Mouse (Mus musculus): ENCODE measurements around the gene Pde4a. TPM values are rescaled to one million over a fixed set of nuclear protein-coding genes. Genes with fewer than 3 reads are reported as not detected.
A peak's percentile ranks its signal among the peaks of the same experiment; 100 is the strongest.

The Pde4a gene
- polyA plus RNA-seq, 1 experiment from 2014 or later: 6.0 TPM

DNA sequence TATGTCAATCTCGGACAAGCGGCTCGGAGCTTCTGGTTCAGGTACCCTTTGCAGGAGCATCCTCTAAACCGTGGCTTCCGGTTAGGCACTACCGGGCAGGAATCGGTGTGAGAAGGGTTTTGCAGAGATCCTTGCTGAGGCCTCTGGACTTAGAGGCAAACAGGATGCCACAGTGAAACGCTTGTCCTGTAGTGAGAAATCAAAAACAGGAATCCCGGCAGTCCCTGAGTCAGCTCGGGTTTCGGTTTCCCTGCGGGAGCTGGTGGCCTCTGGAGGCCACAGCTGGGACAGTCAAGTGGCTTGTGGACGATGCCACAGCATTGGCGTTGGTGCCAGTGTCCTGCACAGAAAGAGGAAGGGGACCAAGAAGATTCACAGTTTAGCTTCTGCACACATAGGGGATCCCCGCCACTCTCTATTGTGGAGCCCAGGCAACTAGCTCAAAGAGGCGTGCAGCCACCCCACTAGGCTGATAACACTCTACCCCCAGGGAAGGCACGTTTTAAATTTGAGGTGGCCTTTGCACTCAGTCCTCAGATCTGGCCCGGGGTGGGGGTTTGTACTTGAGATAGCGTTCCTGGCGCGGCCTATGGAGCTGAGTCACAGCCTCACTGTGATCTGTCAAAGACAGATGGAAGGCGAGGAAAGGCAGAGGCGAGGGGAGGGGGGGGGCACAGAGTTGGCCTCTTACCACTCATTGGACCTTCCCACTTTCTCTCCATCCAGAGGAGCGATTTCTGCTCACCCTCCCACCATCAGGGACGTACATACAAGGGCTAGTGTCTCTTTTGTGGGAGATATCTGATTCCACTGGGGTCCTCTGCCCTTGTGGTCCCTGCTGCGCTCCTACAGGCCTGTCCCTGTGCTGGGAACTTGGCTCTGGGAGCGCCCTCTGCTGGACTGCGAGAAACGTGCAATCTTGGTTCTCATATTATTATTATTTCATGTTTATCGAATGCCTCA is 2.9 kb downstream of the Pde4a start:
- H3K36me3 ChIP-seq: no peaks in the 10 kb centered on the region
- peak overlapping the region; percentile 87 for H3K27ac ChIP-seq
- peak overlapping the region; percentile 26; the same call in 1 of the 2 replicates for H3K9ac ChIP-seq
- H3K27me3 ChIP-seq (replicated peaks): peaks cover 38% of the 10 kb centered on the region
- H3K9me3 ChIP-seq: no peaks in the 10 kb centered on the region
- peak overlapping the region; percentile 50 for H3K4me2 ChIP-seq (replicated peaks)
- H3K4me3 ChIP-seq (replicated peaks): peak overlapping the region; percentile 20
- peak; percentile 70 for ATAC-seq
- H3K4me1 ChIP-seq (replicated peaks): peaks cover 38% of the 10 kb centered on the region
- WGBS: 10% methylated on average over 30 of the region's 30 CpGs

DNA sequence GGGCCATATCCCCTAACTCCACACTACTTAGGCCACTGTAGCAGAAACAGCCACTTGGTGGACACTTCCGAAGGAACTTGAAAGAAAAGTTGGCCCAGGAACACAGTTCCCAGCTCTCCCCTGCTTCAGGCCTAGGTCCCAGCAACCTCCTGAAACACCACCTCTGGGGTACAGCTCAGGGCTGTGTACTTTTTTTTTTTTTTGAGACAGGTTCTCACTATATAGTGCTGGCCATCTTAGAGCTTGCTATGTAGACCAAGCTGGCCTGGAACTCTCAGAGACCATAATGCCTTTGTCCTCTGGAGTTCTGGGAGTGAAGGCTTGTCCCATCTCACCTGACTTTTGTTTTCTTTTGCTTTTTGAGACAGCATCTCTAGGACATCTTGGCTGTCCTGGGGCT is 3.6 kb downstream of the Pde4a start:
- H3K9ac ChIP-seq: no peak overlapping the region
- peaks cover 31% of the 10 kb centered on the region for H3K27me3 ChIP-seq (replicated peaks)
- peak; percentile 1; the same call in 1 of the 2 replicates for ATAC-seq
- no peak overlapping the region for H3K4me3 ChIP-seq (replicated peaks)
- H3K36me3 ChIP-seq: no peaks in the 10 kb centered on the region
- H3K9me3 ChIP-seq: no peaks in the 10 kb centered on the region
- 41% methylated on average over 1 of the region's 1 CpGs for WGBS
- peak overlapping the region; percentile 50; the same call in 1 of the 2 replicates for H3K4me2 ChIP-seq (replicated peaks)
- H3K27ac ChIP-seq: no peak overlapping the region
- H3K4me1 ChIP-seq (replicated peaks): peaks cover 34% of the 10 kb centered on the region

DNA sequence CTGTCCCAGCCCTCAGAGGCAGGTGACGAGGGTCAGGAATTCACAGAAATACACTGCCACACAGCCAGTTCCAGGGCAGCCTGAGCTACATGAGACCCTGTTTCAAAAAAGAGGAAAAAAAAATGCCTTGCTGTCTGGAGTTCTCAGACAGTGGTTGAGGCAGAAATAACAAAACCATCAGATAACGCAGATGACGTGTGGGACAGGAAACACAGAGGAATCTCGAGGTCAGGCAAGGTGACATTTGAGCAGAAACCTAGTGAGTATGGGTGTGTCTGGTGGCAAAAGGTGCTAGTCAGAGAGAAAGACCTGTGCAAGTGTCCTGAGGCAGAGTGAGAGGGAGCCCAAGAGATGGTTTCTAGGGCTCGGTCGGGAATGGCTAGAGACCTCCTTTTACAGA is 6.8 kb downstream of the Pde4a start:
- H3K27me3 ChIP-seq (replicated peaks): no peaks in the 10 kb centered on the region; the same call in 1 of the 2 replicates
- WGBS: 60% methylated on average over 6 of the region's 6 CpGs
- H3K27ac ChIP-seq: no peak overlapping the region
- no peak overlapping the region for H3K4me2 ChIP-seq (replicated peaks)
- no peak overlapping the region; the same call in 1 of the 2 replicates for H3K9ac ChIP-seq
- H3K4me1 ChIP-seq (replicated peaks): peaks cover 11% of the 10 kb centered on the region
- no peak overlapping the region for H3K4me3 ChIP-seq (replicated peaks)
- no peak for ATAC-seq
- H3K9me3 ChIP-seq: no peaks in the 10 kb centered on the region
- H3K36me3 ChIP-seq: no peaks in the 10 kb centered on the region

DNA sequence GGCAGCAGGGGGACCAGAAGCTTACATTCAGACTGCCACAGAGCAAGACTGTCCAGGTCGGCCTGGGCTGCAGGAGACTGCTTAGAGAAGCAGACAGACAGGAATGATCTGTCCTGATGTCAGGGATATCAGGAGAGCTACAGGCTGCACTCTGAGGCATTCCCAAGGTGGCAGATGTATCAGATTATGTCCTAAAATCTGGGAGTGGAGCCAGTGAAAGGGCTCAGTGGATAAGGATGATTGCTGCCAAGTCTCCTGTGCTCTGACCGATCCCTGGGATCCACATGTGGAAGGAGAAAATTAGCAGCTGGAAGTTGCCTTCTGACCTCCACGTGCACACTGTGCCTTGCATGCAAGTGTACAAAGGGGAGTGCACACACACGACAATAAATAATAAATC is 14.9 kb downstream of the Pde4a start:
- H3K4me1 ChIP-seq (replicated peaks): peaks cover 20% of the 10 kb centered on the region
- H3K27ac ChIP-seq: no peak overlapping the region
- no peak overlapping the region for H3K9ac ChIP-seq
- H3K4me2 ChIP-seq (replicated peaks): no peak overlapping the region
- H3K36me3 ChIP-seq: no peaks in the 10 kb centered on the region
- H3K9me3 ChIP-seq: no peaks in the 10 kb centered on the region
- H3K27me3 ChIP-seq (replicated peaks): no peaks in the 10 kb centered on the region
- H3K4me3 ChIP-seq (replicated peaks): no peak overlapping the region
- ATAC-seq: no peak
- 59% methylated on average over 4 of the region's 4 CpGs for WGBS

DNA sequence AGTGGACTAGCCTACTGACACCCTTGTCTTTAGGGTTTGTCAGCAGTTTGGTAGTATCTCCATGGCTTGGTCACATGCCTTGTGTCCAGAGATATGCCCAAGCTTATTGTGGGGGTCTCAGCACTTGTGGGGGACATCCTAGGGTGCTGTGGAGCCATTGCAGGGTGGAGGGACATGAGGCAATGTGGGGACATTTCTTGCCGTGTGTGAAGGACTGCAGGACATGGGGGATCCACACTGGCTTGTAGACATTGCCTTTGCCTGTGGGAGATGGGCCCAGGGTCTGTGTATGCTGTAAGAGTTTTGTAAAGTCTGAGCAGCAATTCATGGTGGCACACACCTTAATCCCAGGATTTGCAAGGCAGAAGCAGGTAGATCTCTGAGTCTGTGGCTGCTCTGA is 15.3 kb downstream of the Pde4a start:
- no peak for ATAC-seq
- 52% methylated on average over 1 of the region's 1 CpGs for WGBS
- H3K27me3 ChIP-seq (replicated peaks): no peaks in the 10 kb centered on the region
- H3K4me3 ChIP-seq (replicated peaks): peak overlapping the region; percentile 50; the same call in 1 of the 2 replicates
- H3K9me3 ChIP-seq: no peaks in the 10 kb centered on the region
- H3K36me3 ChIP-seq: no peaks in the 10 kb centered on the region
- peaks cover 20% of the 10 kb centered on the region for H3K4me1 ChIP-seq (replicated peaks)
- H3K27ac ChIP-seq: no peak overlapping the region
- H3K4me2 ChIP-seq (replicated peaks): no peak overlapping the region
- no peak overlapping the region for H3K9ac ChIP-seq

DNA sequence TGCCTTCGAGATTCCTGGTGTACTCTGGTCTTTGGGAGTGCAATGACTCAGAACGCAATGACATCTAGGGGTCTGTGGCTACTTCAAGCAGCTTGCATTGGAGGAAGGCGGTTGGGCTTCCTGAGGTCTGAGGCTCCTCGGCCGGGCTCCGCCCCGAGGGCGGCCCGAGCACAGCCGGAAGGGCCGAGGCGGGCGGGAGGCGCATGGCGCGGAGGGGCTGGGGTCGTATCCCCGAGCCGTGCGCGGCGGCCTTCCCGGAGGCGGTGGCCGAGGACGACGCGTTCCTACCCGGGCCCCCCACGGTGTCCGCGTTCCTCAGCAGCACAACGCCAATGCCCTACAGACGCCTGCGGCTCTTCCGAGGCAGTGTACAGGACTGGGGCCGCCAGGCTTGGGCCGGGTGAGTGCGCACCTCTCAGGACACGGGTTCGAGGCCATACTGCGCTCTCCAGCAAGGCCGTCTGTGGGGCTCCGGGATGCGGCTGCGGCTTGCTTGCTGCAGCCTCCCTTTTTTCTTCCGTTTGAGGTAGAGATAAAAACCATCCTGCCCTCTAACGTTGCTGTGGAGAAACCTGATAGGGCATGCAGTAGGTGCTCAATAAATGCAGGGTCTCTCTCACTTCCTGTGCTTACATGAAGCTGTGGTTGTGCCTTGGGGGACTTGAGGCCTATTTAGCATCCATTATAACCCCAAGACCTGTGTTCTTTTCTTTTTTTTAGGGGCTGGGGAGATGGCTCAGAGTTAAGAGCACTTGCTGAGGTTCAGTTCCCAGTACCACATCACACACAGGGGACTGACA is 16.1 kb downstream of the Pde4a start:
- H3K4me3 ChIP-seq (replicated peaks): peak overlapping the region; percentile 50
- peak overlapping the region; percentile 64 for H3K9ac ChIP-seq
- 5% methylated on average over 48 of the region's 48 CpGs for WGBS
- H3K4me2 ChIP-seq (replicated peaks): peak overlapping the region; percentile 79
- H3K4me1 ChIP-seq (replicated peaks): peaks cover 20% of the 10 kb centered on the region
- no peaks in the 10 kb centered on the region for H3K27me3 ChIP-seq (replicated peaks)
- H3K9me3 ChIP-seq: no peaks in the 10 kb centered on the region
- ATAC-seq: peak; percentile 61
- no peaks in the 10 kb centered on the region for H3K36me3 ChIP-seq
- 0 out of 2 replicates have a peak overlapping the region, but pooled peaks have one; percentile 32 for H3K27ac ChIP-seq

DNA sequence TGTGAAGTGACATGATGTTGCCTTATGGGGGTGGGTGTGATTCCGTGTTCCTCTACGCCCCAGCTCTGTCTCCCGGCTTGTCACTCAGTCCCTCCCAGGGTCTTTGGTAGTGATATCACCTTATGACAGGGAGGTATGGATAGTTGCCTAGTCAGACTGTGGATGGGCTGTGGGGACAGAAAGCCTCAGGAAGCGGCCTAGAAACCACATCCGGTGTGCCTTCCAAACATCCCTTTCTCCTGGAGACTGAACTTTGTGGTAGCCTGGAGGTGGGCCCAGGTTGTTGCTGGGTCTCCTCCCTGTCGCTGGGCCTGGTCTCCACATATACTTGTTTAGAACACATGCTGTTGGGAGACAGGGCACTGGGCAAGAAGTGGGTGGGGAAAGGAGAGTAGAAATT is 17.9 kb downstream of the Pde4a start:
- H3K4me1 ChIP-seq (replicated peaks): peaks cover 20% of the 10 kb centered on the region
- no peaks in the 10 kb centered on the region for H3K27me3 ChIP-seq (replicated peaks)
- no peaks in the 10 kb centered on the region for H3K9me3 ChIP-seq
- peak overlapping the region; percentile 74 for H3K4me2 ChIP-seq (replicated peaks)
- H3K36me3 ChIP-seq: no peaks in the 10 kb centered on the region
- no peak overlapping the region for H3K4me3 ChIP-seq (replicated peaks)
- WGBS: 87% methylated on average over 6 of the region's 6 CpGs
- H3K9ac ChIP-seq: no peak overlapping the region
- ATAC-seq: no peak
- H3K27ac ChIP-seq: no peak overlapping the region

DNA sequence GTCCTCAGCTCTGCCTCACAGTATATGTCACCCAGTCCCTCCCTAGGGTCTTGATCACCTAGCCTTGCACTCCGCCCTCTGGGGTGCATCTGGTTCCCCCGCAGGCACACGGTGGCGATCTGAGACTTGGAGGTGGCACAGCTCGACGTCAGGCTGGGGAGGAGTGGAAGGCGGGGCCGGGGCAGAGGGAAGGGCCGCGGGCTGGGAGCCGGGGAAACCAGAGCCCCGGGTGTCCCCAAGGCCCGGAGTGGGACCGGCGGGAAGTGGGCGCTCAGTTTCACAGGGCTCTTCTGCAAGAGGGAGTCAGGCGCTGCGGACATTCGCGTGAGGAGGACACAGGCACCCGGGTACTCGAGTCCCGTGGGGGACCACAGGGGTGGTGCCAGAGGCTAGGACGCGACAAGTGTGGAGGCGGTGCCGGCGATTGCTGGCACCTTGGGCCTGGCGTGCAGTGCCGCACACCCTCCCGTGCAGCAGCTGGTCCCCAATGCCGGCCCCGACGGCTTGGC is 18.4 kb downstream of the Pde4a start:
- Histone ChIP-seq H3K27ac (no peak overlapping the region), H3K4me1 (replicated peaks) (peaks cover 20% of the 10 kb centered on the region), H3K4me3 (replicated peaks) (peak overlapping the region; percentile 36), H3K36me3 (no peaks in the 10 kb centered on the region), H3K9ac (peak overlapping the region; percentile 31; the same call in 1 of the 2 replicates), H3K4me2 (replicated peaks) (peak overlapping the region; percentile 74), H3K27me3 (replicated peaks) (no peaks in the 10 kb centered on the region), H3K9me3 (no peaks in the 10 kb centered on the region)
- peak; percentile 64 for ATAC-seq
- WGBS: 10% methylated on average over 34 of the region's 34 CpGs

DNA sequence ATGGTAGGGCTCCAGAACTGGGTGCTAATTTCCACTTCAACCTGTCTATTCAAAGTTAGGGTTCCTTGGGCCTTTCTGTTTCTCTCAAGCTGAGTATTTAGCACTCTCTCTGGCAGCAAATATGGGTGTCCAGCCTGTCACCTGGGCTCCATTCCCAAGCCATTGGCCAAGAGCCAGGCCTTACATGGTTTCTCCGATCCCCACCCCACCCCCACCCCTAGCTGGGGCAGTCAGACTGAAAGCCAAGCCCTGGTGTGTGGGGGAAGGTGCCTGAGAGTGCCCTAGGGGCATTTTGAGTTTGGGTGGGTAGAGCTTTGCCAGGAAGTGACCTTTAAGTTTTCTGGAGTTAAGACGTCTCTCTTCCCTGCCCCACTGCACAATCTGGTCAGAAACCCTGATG is 19.2 kb downstream of the Pde4a start:
- ATAC-seq: no peak
- peak overlapping the region; percentile 74; the same call in 1 of the 2 replicates for H3K4me2 ChIP-seq (replicated peaks)
- H3K9ac ChIP-seq: no peak overlapping the region
- H3K27ac ChIP-seq: no peak overlapping the region
- H3K9me3 ChIP-seq: no peaks in the 10 kb centered on the region
- WGBS: 39% methylated on average over 2 of the region's 2 CpGs
- no peaks in the 10 kb centered on the region for H3K36me3 ChIP-seq
- peaks cover 20% of the 10 kb centered on the region for H3K4me1 ChIP-seq (replicated peaks)
- no peaks in the 10 kb centered on the region for H3K27me3 ChIP-seq (replicated peaks)
- no peak overlapping the region for H3K4me3 ChIP-seq (replicated peaks)

DNA sequence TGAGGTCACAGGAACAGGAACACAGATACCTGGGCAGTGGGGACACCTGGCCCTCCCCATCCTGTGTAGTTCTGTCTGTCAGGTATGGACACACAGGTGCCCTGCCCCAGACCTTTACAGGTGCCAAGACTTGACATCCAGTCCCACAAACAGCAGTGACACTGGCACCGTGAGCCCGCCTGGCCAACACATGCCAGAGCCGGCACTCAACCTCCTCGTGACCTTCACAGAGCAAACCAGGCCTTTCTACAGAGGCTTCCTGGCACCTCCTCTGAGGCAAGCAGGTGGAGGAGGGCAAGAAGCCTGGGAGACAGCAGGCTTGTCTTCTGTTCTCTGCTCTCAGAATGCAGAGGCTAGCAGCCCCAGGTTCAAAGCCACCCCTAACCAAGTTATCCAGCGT is 19.9 kb downstream of the Pde4a start:
- no peak for ATAC-seq
- Histone ChIP-seq H3K9me3 (no peaks in the 10 kb centered on the region), H3K9ac (no peak overlapping the region), H3K4me3 (replicated peaks) (no peak overlapping the region), H3K27ac (no peak overlapping the region), H3K4me1 (replicated peaks) (peaks cover 20% of the 10 kb centered on the region), H3K4me2 (replicated peaks) (no peak overlapping the region), H3K36me3 (no peaks in the 10 kb centered on the region), H3K27me3 (replicated peaks) (no peaks in the 10 kb centered on the region)
- WGBS: 84% methylated on average over 5 of the region's 5 CpGs

DNA sequence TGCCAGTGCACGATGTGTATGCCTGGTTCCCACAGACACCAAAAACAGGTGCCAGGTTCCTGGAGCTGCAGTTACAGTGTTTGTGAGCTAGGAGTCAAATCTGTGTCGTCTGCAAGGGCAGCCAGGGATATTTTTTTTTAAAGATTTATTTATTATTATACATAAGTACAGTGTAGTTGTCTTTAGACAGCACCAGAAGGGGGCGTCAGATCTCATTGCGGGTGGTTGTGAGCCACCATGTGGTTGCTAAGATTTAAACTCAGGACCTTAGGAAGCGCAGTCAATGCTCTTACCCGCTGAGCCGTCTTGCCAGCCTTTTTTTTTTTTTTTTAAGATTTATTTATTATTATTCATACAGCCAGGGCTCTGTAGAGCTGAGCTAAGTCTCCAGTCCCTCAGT is 24.4 kb downstream of the Pde4a start:
- Histone ChIP-seq H3K36me3 (no peaks in the 10 kb centered on the region), H3K4me1 (replicated peaks) (no peaks in the 10 kb centered on the region), H3K4me3 (replicated peaks) (no peak overlapping the region), H3K27ac (no peak overlapping the region), H3K4me2 (replicated peaks) (no peak overlapping the region), H3K9ac (no peak overlapping the region), H3K27me3 (replicated peaks) (no peaks in the 10 kb centered on the region), H3K9me3 (no peaks in the 10 kb centered on the region)
- ATAC-seq: no peak
- WGBS: 43% methylated on average over 7 of the region's 7 CpGs

DNA sequence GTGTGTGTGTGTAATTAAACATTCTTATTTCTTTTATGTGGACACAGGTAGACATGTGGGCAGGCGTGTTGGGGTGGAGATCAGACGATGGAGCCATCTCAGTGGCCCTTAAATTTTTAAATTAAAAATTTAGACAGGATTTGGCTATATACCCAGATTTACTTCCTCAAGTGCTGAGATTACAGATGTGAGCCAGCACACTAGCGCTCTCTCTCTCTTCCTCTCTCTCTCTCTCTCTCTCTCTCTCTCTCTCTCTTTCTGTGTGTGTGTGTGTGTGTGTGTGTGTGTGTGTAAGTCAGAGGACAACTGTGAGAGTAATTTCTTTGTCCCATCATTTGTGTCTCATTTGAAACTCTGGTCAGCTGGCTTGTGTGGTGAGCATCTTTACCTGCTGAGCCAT is 25.2 kb downstream of the Pde4a start:
- H3K9ac ChIP-seq: no peak overlapping the region
- no peak overlapping the region for H3K4me2 ChIP-seq (replicated peaks)
- no peak overlapping the region for H3K4me3 ChIP-seq (replicated peaks)
- no peaks in the 10 kb centered on the region for H3K4me1 ChIP-seq (replicated peaks)
- no peak for ATAC-seq
- 79% methylated on average over 3 of the region's 3 CpGs for WGBS
- no peaks in the 10 kb centered on the region for H3K9me3 ChIP-seq
- no peaks in the 10 kb centered on the region for H3K27me3 ChIP-seq (replicated peaks)
- H3K27ac ChIP-seq: no peak overlapping the region
- no peaks in the 10 kb centered on the region for H3K36me3 ChIP-seq

All from intestine, embryonic 15.5 days (tissue).